Mouse (Mus musculus): ENCODE measurements at regions not wholly inside any gene's neighbourhood (a gene's known extent, or its start where the extent isn't known, plus 50 kb on each side); places are given as distances from the start of the nearest gene placed in this dataset.

- no peak for TF ChIP-seq EP300 (IDR thresholded peaks at IDR 0.05; ENCODE audit: low read depth)
- no peak for TF ChIP-seq CTCF (IDR thresholded peaks at IDR 0.05; ENCODE audit: low read depth)
These were observed 84.1 kb downstream of the Edem1 start for GRCm38 (mm10) chr6:108912539-108912938.

Data from liver, postnatal 0 days (tissue).